Mouse (Mus musculus) midbrain, embryonic 12.5 days (tissue): ENCODE measurements around the gene Cd5. TPM values are rescaled to one million over a fixed set of nuclear protein-coding genes. Genes with fewer than 3 reads are reported as not detected.

ENCODE experiments used
- ATAC-seq: fragments of 200-750 bp; cut with Nextera tagmentation; 2 replicates; pipeline ENCODE4 v1.8.0; 2017; ENCODE audit warnings: low read depth, moderate TSS enrichment, moderate library complexity; ENCODE audit not compliant: low FRiP score
- H3K27ac ChIP-seq: fragments of 300-500 bp; sonication (generic); replicated peaks from 2 replicates; pipeline ENCODE4 v1.5.1; 2016; ENCODE audit warnings: mild to moderate bottlenecking
- H3K27me3 ChIP-seq: fragments of 300-500 bp; sonication (generic); 2 replicates; pipeline ENCODE4 v1.6.1; 2016; ENCODE audit warnings: mild to moderate bottlenecking
- H3K36me3 ChIP-seq: fragments of 300-500 bp; sonication (generic); 2 replicates; pipeline ENCODE4 v1.6.1; 2016
- H3K4me1 ChIP-seq: fragments of 300-500 bp; sonication (generic); 2 replicates; pipeline ENCODE4 v1.6.1; 2016
- H3K4me2 ChIP-seq: fragments of 300-500 bp; sonication (generic); replicated peaks from 2 replicates; pipeline ENCODE4 v1.6.1; 2016; ENCODE audit warnings: mild to moderate bottlenecking, moderate library complexity
- H3K4me3 ChIP-seq: fragments of 300-500 bp; sonication (generic); 2 replicates; pipeline ENCODE4 v1.5.1; 2016; ENCODE audit warnings: mild to moderate bottlenecking
- H3K9ac ChIP-seq: fragments of 300-500 bp; sonication (generic); replicated peaks from 2 replicates; pipeline ENCODE4 v1.6.1; 2016; ENCODE audit warnings: mild to moderate bottlenecking, moderate library complexity
- H3K9me3 ChIP-seq: fragments of 300-500 bp; sonication (generic); 2 replicates; pipeline ENCODE4 v1.6.1; 2016; ENCODE audit warnings: mild to moderate bottlenecking
- WGBS: fragments of 180-500 bp; shearing (Covaris S2); methylation state at CpG from one replicate; pipeline ENCODE4 v1.1.7; 2016; 5-methylcytosine and 5-hydroxymethylcytosine counted together
- polyA plus RNA-seq: library from polyadenylated mRNA; unstranded; fragments of >200 nt; fragmentation: Nextera tagmentation; extraction: Ambion mirVana; gene quantifications from 2 replicates; pipeline ENCODE4 v1.2.1, GENCODE M21; 2016

Cd5 gene
- 0.27 and 0.32 TPM in 2 replicates for polyA plus RNA-seq

DNA sequence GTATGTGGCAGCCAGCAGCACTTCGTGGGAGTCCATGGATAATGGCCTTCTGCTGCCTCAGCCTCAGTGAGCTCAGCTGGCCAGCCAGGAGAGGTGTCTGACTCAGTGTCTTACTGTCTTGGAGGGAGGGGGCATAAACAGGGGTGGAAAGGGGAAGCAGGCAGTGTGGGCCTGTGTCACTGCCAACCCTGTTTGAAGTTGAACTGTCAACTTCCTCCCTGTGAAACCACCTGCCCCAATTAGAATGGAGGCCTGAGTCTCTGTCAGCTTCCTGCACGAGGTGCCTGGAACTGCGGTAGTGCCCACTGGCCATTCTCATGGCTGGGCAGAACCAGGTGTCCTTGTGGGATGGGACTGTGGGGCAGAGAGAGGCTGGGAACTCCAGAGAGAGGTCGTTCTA lies at the start of gene Cd5:
TSS of gene Cd5 (minus strand) at position 192 of the 400 bp plus-strand sequence.
- Histone ChIP-seq H3K4me1 (no peaks in the 10 kb centered on the region), H3K9me3 (no peaks in the 10 kb centered on the region), H3K4me2 (no peak within 1 kb of the TSS), H3K4me3 (no peak within 1 kb of the TSS), H3K36me3 (no peaks in the 10 kb centered on the region), H3K27me3 (no peaks in the 10 kb centered on the region), H3K9ac (no peak within 1 kb of the TSS), H3K27ac (no peak within 1 kb of the TSS)
- WGBS = 78% methylated on average over 4 of the region's 4 CpGs
- no peak for ATAC-seq

DNA sequence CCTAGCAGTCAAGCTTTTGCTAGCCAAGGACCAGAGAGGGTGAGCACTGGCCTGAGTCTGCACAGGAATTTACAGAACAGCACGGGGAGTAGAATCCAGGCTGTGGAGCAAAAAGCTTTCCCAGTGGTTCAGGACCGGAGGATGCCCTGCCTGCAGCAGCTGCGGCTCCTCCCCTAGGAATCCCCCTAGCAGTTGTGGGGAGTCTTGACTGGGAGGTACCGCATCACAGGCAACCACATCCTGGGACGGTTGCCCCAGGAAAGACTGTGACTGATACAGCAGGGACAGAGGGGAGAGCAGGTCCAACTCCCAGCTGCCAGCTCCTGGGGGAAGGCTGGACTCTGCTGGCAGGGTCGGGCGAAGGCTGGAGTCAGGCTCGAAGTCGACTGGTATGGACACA lies 49.4 kb upstream of the Cd5 start:
- no peaks in the 10 kb centered on the region for H3K36me3 ChIP-seq
- H3K27ac ChIP-seq = no peak overlapping the region
- H3K27me3 ChIP-seq = no peaks in the 10 kb centered on the region
- no peak overlapping the region for H3K4me2 ChIP-seq
- H3K9me3 ChIP-seq = no peaks in the 10 kb centered on the region
- H3K4me1 ChIP-seq = no peaks in the 10 kb centered on the region
- no peak overlapping the region for H3K9ac ChIP-seq
- ATAC-seq = no peak
- 77% methylated on average over 9 of the region's 9 CpGs for WGBS
- no peak overlapping the region for H3K4me3 ChIP-seq

DNA sequence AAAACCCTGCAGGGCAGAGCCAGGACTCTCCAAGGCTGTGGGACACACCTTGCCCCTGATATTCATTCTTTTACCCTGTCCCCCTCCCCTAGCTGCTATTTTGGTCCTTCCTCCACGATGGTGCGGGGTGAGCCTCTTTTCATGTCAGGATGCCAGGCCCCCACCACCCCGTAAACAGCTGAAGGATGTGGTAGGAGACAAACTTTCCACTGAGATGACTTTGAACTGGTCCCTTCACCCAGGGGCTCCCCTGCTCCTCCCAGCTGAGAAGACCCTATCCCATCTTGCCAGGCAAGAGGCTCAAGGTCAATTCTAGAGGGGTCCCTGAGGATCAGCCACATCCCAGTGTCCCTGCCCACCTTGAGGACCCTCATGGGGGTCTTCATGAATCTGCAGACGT lies 48.6 kb upstream of the Cd5 start:
- H3K9me3 ChIP-seq = no peaks in the 10 kb centered on the region
- H3K27me3 ChIP-seq = no peaks in the 10 kb centered on the region
- H3K9ac ChIP-seq = no peak overlapping the region
- no peaks in the 10 kb centered on the region for H3K4me1 ChIP-seq
- no peak overlapping the region for H3K4me3 ChIP-seq
- 88% methylated on average over 4 of the region's 4 CpGs for WGBS
- ATAC-seq = no peak
- H3K27ac ChIP-seq = no peak overlapping the region
- H3K4me2 ChIP-seq = no peak overlapping the region
- H3K36me3 ChIP-seq = no peaks in the 10 kb centered on the region

DNA sequence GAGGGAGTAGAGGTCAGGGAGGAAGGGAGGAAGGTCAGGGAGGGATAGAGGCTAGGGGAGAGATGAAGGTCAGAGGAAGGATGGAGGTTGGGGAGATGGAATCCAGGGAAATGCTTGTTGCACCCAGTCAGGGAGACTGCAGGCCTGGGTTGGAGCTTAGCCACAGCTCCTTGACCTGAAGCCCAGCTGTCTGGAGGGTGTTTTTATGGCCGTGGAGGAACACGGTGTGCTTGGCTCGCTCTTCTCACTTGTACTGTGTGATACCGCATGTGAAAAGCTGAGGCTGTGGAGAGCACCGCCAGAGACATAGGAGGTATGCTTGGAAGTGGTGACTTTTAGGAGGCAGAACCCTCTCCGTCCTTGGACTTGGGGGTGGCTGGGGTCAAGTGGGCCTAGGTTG lies 48.0 kb upstream of the Cd5 start:
- Histone ChIP-seq H3K36me3 (no peaks in the 10 kb centered on the region), H3K4me1 (no peaks in the 10 kb centered on the region), H3K9ac (no peak overlapping the region), H3K9me3 (no peaks in the 10 kb centered on the region), H3K27me3 (no peaks in the 10 kb centered on the region), H3K27ac (no peak overlapping the region), H3K4me2 (no peak overlapping the region), H3K4me3 (no peak overlapping the region)
- WGBS = 90% methylated on average over 6 of the region's 6 CpGs
- no peak for ATAC-seq

DNA sequence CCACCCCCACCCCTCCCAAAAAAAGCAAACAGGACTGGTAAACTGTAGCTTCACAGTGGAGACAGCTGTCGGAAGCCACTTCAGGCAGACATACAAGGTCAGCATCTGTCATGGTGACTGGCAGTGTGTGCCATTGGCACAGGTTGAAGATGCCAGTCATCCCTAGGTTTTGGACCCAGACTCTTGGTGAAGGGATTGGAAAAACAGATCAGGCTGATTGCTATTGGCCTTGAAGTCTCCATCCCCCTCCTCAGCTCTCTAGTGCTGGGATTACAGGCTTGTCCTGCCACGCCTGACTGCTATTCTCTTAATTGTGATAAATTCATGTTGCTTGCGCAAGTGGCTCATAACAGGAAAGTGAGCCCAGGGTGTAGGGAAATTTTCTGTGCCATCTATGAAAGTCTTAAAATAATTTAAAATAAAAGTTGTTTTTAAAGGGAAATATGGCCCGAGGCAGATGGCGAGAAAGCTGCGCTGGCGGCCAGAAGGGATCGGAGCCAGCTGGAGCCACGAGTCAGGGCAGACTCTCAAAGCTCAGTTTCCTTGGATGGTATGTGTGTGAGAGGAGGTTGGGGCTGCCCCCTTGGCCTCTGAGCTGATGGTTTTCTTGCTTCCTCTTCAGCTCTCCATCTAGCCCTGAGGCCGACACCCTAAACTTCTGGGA lies 46.1 kb upstream of the Cd5 start:
- no peaks in the 10 kb centered on the region for H3K9me3 ChIP-seq
- no peak overlapping the region for H3K9ac ChIP-seq
- no peak overlapping the region for H3K4me2 ChIP-seq
- H3K4me3 ChIP-seq = no peak overlapping the region
- no peaks in the 10 kb centered on the region for H3K36me3 ChIP-seq
- H3K27ac ChIP-seq = no peak overlapping the region
- H3K4me1 ChIP-seq = no peaks in the 10 kb centered on the region
- no peaks in the 10 kb centered on the region for H3K27me3 ChIP-seq
- ATAC-seq = no peak
- 74% methylated on average over 10 of the region's 10 CpGs for WGBS

DNA sequence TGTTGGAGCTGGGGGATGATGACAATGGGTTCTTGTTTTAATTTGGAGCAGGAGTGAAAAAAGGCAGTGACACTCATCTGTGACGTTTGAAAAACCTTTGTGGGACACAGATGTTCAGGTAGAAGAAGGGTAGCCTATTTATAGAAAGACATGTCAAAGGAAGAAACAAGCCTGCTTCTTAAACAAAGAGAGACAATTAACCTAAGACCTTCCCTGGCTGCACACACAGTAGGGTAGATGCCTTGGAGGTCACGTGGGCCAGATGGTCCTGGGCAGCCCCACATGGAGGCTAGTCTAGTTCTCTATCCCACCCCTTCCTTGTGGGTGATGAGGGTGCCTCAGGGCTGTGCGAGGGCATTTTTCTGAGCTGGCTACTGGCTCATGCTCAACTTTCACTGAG lies 45.3 kb upstream of the Cd5 start:
- 38% methylated on average over 3 of the region's 3 CpGs for WGBS
- no peaks in the 10 kb centered on the region for H3K9me3 ChIP-seq
- no peak overlapping the region for H3K4me2 ChIP-seq
- no peak overlapping the region for H3K27ac ChIP-seq
- ATAC-seq = no peak
- H3K9ac ChIP-seq = no peak overlapping the region
- H3K27me3 ChIP-seq = no peaks in the 10 kb centered on the region
- H3K4me1 ChIP-seq = no peaks in the 10 kb centered on the region
- no peak overlapping the region for H3K4me3 ChIP-seq
- no peaks in the 10 kb centered on the region for H3K36me3 ChIP-seq

DNA sequence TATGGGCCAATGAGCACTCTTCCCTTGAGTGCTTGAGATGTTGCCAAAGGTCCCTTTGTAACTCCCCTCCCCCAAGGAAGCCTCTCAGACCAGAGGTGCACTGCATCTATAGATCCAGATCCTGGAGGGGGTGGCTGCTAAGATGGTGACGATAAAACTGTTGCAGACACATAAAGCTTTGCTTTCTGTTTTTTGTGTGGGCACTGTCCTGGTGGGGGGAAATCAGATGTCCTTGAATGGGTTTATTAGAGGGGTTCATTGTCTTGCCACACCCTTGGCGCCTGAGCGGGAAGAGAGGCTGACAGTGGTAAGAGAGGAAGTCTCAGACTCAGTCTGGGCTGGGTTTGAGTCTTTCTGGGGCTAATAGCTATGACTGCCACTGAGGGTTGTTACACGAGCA lies 44.4 kb upstream of the Cd5 start:
- H3K9me3 ChIP-seq = no peaks in the 10 kb centered on the region
- H3K27ac ChIP-seq = no peak overlapping the region
- no peaks in the 10 kb centered on the region for H3K36me3 ChIP-seq
- ATAC-seq = no peak
- 81% methylated on average over 4 of the region's 4 CpGs for WGBS
- no peaks in the 10 kb centered on the region for H3K4me1 ChIP-seq
- no peak overlapping the region for H3K4me2 ChIP-seq
- H3K27me3 ChIP-seq = no peaks in the 10 kb centered on the region
- H3K9ac ChIP-seq = no peak overlapping the region
- H3K4me3 ChIP-seq = no peak overlapping the region

DNA sequence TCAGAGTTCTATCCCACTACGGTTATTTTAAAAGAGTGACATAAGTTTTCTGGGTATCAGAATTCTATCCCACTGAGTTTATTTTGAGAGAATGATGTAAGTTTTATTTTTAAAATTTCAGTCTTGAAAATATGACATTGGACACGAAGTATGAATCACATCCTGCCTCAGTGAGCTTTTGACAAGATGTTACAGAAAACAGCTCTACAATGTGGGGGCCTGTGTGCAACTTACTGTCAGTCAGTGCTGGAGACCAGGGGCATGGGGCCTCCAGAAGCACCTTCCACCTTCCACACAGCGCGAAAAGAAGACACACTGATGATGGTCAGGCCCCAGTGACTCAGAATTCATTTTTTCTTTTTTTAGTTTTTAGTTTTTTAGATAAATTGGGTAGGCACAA lies 42.8 kb upstream of the Cd5 start:
- no peaks in the 10 kb centered on the region for H3K4me1 ChIP-seq
- H3K9me3 ChIP-seq = no peaks in the 10 kb centered on the region
- no peaks in the 10 kb centered on the region for H3K27me3 ChIP-seq
- ATAC-seq = no peak
- no peak overlapping the region for H3K9ac ChIP-seq
- 86% methylated on average over 4 of the region's 4 CpGs for WGBS
- no peak overlapping the region for H3K4me3 ChIP-seq
- H3K27ac ChIP-seq = no peak overlapping the region
- H3K4me2 ChIP-seq = no peak overlapping the region
- H3K36me3 ChIP-seq = no peaks in the 10 kb centered on the region

DNA sequence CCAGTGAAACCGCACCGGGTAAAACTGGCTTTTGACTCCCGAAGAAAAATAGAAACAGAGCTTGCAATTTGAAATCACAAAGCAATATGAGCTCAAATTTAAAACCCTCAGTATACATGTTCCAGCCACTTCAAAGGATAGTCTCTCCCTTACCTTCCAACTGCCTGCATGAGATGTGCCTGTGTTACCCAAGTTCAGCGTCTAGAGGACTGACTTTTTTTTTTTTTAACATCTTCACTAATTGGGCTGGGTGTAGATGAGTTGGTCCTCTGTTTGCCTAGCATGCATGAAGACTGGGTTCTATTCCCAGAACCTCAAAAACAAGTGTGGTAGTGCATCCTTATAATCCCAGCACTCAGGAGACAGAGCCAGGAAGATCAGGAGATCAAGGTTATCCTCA lies 38.1 kb upstream of the Cd5 start:
- no peaks in the 10 kb centered on the region for H3K9me3 ChIP-seq
- H3K4me1 ChIP-seq = no peaks in the 10 kb centered on the region
- no peaks in the 10 kb centered on the region for H3K36me3 ChIP-seq
- no peak overlapping the region for H3K27ac ChIP-seq
- WGBS = 85% methylated on average over 4 of the region's 4 CpGs
- no peak for ATAC-seq
- H3K9ac ChIP-seq = no peak overlapping the region
- H3K4me3 ChIP-seq = no peak overlapping the region
- H3K4me2 ChIP-seq = no peak overlapping the region
- H3K27me3 ChIP-seq = no peaks in the 10 kb centered on the region

DNA sequence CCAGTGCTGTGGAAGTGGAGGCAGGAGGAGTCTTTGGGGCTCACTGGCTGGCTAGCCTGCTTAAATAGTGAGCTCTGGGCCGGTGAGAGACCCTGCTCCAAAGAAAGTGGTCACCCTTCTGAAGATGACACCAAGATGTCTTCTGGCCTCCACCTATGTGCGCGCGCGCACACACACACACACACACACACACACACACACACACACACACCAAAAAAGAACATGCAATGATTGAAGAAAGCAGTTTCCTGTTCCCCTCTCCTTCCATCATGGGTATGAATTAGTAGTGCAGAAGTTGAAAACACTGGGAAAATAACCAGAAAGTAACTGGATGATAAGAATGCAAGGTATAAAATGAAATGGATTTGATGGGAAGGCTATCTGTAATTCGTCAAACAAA lies 35.3 kb upstream of the Cd5 start:
- 0 out of 2 replicates have a peak, but pooled peaks cover under 1% of the 10 kb centered on the region for H3K4me1 ChIP-seq
- no peak overlapping the region for H3K4me3 ChIP-seq
- no peak overlapping the region for H3K27ac ChIP-seq
- no peak for ATAC-seq
- H3K9ac ChIP-seq = no peak overlapping the region
- H3K36me3 ChIP-seq = no peaks in the 10 kb centered on the region
- WGBS = 96% methylated on average over 6 of the region's 6 CpGs
- no peak overlapping the region for H3K4me2 ChIP-seq
- no peaks in the 10 kb centered on the region for H3K27me3 ChIP-seq
- no peaks in the 10 kb centered on the region for H3K9me3 ChIP-seq

DNA sequence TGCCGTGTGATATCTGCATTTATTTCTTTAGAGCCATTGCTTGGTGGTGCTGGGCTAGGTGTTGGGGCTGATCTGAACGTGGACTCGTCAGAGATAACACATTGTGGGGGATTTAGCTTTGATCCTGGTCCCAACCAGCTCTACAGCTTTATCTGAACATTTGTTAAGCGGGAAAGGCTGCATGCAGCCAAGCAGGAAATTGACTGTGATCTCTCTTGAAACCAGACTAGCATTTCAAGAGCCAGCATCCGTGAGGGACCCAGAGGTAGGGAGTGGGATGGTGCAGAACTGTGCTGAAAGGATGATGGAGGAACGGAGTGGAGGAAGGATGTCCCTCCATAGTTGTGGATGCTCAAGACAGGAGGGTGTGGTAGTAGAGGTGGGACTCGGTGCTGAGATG lies 34.6 kb upstream of the Cd5 start:
- Histone ChIP-seq H3K4me3 (no peak overlapping the region), H3K4me2 (no peak overlapping the region), H3K27ac (no peak overlapping the region), H3K36me3 (no peaks in the 10 kb centered on the region), H3K4me1 (0 out of 2 replicates have a peak, but pooled peaks cover 3% of the 10 kb centered on the region), H3K27me3 (no peaks in the 10 kb centered on the region), H3K9me3 (no peaks in the 10 kb centered on the region), H3K9ac (no peak overlapping the region)
- WGBS = 76% methylated on average over 7 of the region's 7 CpGs
- ATAC-seq = no peak

DNA sequence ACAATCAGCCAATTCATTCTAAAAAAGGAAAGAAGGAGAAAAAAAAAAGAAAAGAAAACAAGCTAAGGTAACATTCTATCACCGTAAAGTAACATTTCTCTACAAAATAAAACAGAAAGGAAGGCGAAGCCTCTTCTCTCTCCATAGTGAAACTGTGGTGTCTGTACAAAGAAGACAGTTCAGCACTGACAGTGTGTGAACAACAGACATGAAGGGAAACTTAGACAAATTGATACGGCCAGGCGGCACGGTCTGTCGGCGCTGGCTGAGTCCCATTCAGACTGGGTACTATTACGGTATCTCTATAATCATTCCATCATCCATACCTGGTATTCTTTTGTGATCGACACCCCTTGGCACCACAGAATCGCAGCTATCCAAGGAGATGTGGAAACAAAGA lies 34.1 kb upstream of the Cd5 start:
- H3K9me3 ChIP-seq = no peaks in the 10 kb centered on the region
- H3K4me1 ChIP-seq = 0 out of 2 replicates have a peak, but pooled peaks cover 3% of the 10 kb centered on the region
- no peak overlapping the region for H3K4me3 ChIP-seq
- H3K9ac ChIP-seq = no peak overlapping the region
- no peaks in the 10 kb centered on the region for H3K36me3 ChIP-seq
- WGBS = 93% methylated on average over 10 of the region's 10 CpGs
- H3K27ac ChIP-seq = no peak overlapping the region
- no peak overlapping the region for H3K4me2 ChIP-seq
- H3K27me3 ChIP-seq = no peaks in the 10 kb centered on the region
- ATAC-seq = no peak

DNA sequence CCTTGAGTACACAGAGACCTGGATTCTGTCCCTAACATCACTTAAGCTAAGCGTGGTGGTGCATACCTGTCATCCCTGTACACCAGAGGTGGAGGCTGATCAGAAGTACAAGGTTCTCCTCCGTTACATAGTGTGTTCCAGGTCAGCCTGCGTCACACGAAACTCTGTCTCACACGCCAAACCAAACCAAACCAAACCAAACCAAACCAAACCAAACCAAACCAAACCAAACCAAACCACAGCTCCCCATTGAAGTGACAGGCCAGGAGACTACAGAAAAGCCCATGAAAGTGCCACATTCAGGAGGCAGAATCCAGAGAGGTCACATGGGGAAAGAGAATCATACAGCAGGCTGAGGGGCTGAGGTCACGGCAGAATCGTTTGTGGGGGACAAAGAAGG lies 33.2 kb upstream of the Cd5 start:
- no peak overlapping the region for H3K4me2 ChIP-seq
- no peak overlapping the region for H3K9ac ChIP-seq
- ATAC-seq = no peak
- H3K4me1 ChIP-seq = 0 out of 2 replicates have a peak, but pooled peaks cover 3% of the 10 kb centered on the region
- no peak overlapping the region for H3K4me3 ChIP-seq
- 84% methylated on average over 7 of the region's 7 CpGs for WGBS
- no peaks in the 10 kb centered on the region for H3K27me3 ChIP-seq
- H3K36me3 ChIP-seq = no peaks in the 10 kb centered on the region
- H3K27ac ChIP-seq = no peak overlapping the region
- no peaks in the 10 kb centered on the region for H3K9me3 ChIP-seq
